Mouse (Mus musculus): ENCODE data around the gene Egfr. TPM values are rescaled to one million over a fixed set of nuclear protein-coding genes. Genes with fewer than 3 reads are reported as not detected.
A peak's percentile ranks its signal among the peaks of the same experiment; 100 is the strongest.

Gene Egfr
- polyA plus RNA-seq, 1 experiment from 2014 or later: 8.3 TPM

DNA sequence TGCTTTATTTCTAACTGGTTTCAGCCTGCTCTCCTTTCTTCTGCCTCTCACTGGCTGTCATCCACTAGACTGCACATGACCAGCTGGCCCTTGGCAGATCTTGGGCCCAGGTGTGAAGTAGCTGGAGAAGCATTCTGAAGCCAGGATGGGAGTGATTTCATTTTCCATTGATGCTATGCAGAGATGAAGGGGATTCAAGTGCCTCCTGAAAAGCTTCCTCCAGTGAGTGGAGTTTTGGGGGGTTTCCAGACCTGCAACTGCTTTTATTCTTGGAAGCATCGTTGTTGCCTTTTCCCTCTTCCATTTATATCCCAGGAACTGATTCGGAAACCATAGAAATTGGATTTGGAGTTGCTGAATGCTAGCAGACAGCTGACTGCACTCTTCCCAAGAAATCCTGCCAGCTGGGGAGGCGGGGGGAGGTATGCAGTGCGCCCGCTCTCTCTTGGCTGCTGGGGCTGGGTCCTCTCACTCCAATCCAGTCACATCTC is 80.0 kb downstream of the Egfr start:
- H3K27ac ChIP-seq (ENCODE audit: low read length): no peak overlapping the region; the same call in 1 of the 2 replicates
- peaks cover 2% of the 10 kb centered on the region; the same call in 1 of the 2 replicates for H3K4me1 ChIP-seq (ENCODE audit: control insufficient read depth, insufficient read depth, low read length)
- no peak overlapping the region for H3K4me3 ChIP-seq (ENCODE audit: low read depth, low read length)
- H3K9me3 ChIP-seq (replicated peaks; ENCODE audit: control insufficient read depth, low read length, poor library complexity, severe bottlenecking): no peaks in the 10 kb centered on the region
- no peaks in the 10 kb centered on the region for H3K27me3 ChIP-seq (ENCODE audit: control insufficient read depth, insufficient read depth, low read depth, low read length)
- peak; percentile 86 for ATAC-seq
- 56% methylated on average over 5 of the region's 5 CpGs for WGBS
- no peak overlapping the region for H3K4me2 ChIP-seq (ENCODE audit: low read length)
- H3K36me3 ChIP-seq (ENCODE audit: control insufficient read depth, insufficient read depth, low read length): no peaks in the 10 kb centered on the region
- no peak overlapping the region for H3K9ac ChIP-seq (ENCODE audit: low read depth, low read length)

DNA sequence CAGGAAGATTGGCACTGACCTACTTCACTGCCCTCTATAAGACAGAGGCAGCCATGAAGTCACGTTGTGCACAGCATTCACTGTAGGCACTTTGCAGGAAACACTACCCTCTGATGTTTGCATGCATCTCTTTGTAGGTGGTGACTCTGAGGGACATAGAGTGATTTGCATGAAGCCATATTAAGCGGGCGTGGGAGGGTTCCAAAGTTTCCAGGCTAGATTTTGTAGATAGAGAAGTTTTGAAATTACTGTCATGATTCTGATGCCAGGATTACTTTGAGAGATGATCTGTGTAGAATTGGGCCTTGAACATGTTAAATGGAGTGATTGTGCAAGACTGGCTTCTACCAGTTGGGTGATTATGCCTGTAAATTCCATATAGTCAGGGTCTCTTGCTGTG is 86.8 kb downstream of the Egfr start:
- no peaks in the 10 kb centered on the region for H3K9me3 ChIP-seq (replicated peaks; ENCODE audit: control insufficient read depth, low read length, poor library complexity, severe bottlenecking)
- H3K27ac ChIP-seq (ENCODE audit: low read length): no peak overlapping the region
- no peaks in the 10 kb centered on the region for H3K36me3 ChIP-seq (ENCODE audit: control insufficient read depth, insufficient read depth, low read length)
- no peaks in the 10 kb centered on the region for H3K4me1 ChIP-seq (ENCODE audit: control insufficient read depth, insufficient read depth, low read length)
- no peaks in the 10 kb centered on the region for H3K27me3 ChIP-seq (ENCODE audit: control insufficient read depth, insufficient read depth, low read depth, low read length)
- no peak for ATAC-seq
- H3K4me2 ChIP-seq (ENCODE audit: low read length): no peak overlapping the region
- no peak overlapping the region for H3K4me3 ChIP-seq (ENCODE audit: low read depth, low read length)
- WGBS: 92% methylated on average over 3 of the region's 3 CpGs
- no peak overlapping the region for H3K9ac ChIP-seq (ENCODE audit: low read depth, low read length)

DNA sequence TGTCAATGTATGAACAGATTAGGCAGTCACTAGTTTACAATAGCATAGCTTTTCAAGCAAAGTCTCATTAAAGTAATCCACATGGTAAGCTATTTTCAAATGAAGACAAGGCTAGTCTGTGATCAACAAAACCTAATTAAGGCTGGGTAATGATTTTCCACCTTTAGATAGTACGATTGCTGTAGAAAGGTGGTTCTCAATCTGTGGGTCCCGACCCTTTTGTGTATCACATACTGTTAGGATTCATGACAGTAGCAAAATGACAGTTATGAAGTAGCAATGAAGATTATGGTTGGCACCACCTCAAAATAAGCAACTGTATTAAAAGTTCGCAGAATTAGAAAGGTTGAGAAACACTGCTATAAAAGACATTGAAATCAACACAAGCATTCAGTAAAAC is 90.9 kb downstream of the Egfr start:
- Histone ChIP-seq H3K27me3 (ENCODE audit: control insufficient read depth, insufficient read depth, low read depth, low read length) (no peaks in the 10 kb centered on the region), H3K36me3 (ENCODE audit: control insufficient read depth, insufficient read depth, low read length) (no peaks in the 10 kb centered on the region), H3K4me3 (ENCODE audit: low read depth, low read length) (no peak overlapping the region), H3K27ac (ENCODE audit: low read length) (no peak overlapping the region), H3K9ac (ENCODE audit: low read depth, low read length) (no peak overlapping the region), H3K9me3 (replicated peaks; ENCODE audit: control insufficient read depth, low read length, poor library complexity, severe bottlenecking) (no peaks in the 10 kb centered on the region), H3K4me2 (ENCODE audit: low read length) (no peak overlapping the region), H3K4me1 (ENCODE audit: control insufficient read depth, insufficient read depth, low read length) (no peaks in the 10 kb centered on the region)
- 91% methylated on average over 3 of the region's 3 CpGs for WGBS
- no peak for ATAC-seq

DNA sequence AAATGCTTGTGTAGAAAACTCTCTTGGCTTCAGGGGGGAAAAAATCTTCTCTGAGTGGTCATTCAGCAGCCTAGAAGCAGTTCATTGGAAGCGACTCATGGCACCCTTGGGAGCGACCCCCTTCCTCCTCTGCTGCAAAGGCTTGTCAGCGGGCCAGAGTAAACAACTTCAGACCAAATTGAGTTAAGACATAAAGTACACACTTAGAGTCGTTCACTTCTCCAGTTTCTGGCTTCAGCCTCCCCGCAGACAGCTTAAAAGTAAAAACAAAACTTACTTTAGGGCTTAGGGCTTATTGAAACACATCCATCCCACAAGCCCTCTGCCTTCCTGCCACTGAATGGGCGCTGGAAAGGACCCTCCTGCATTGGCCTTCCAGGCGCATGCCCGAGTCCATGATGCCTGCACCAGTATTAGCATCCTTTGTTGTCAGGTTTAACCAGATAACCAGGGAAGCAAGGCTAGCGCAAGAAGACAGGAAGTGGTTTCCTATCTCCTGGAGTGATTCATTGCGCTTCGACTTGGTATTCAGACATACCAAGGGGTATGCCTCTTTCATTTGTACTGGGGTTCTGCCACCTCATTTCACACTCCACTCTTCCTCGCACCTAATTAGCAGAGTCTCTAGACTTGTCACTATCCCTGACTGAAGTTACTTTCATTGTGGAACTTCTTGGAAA is 92.0 kb downstream of the Egfr start:
- no peak for ATAC-seq
- Histone ChIP-seq H3K9me3 (replicated peaks; ENCODE audit: control insufficient read depth, low read length, poor library complexity, severe bottlenecking) (no peaks in the 10 kb centered on the region), H3K4me2 (ENCODE audit: low read length) (no peak overlapping the region), H3K27me3 (ENCODE audit: control insufficient read depth, insufficient read depth, low read depth, low read length) (no peaks in the 10 kb centered on the region), H3K27ac (ENCODE audit: low read length) (no peak overlapping the region), H3K4me1 (ENCODE audit: control insufficient read depth, insufficient read depth, low read length) (no peaks in the 10 kb centered on the region), H3K36me3 (ENCODE audit: control insufficient read depth, insufficient read depth, low read length) (no peaks in the 10 kb centered on the region), H3K9ac (ENCODE audit: low read depth, low read length) (no peak overlapping the region), H3K4me3 (ENCODE audit: low read depth, low read length) (no peak overlapping the region)
- 78% methylated on average over 12 of the region's 12 CpGs for WGBS

DNA sequence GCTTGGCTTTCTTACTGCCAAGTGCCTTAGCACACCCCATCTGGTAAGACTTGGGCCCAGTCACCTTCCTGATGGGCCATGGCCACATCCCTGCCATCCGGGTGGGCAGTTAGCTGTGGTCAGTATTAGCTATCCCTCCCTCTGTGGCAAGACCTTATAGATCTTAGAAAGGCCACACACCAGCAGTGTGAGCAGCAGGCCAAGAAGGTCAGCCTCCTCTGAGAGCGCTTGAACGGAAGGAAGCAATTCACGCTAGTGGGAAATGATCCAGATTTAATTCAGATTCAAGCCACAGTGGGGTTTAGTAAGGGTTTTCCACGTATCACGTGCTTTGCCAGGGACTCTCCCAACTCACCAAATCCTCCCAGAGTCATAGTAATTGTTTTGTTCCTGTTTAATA is 96.9 kb downstream of the Egfr start:
- Histone ChIP-seq H3K9ac (ENCODE audit: low read depth, low read length) (no peak overlapping the region), H3K27ac (ENCODE audit: low read length) (no peak overlapping the region), H3K4me1 (ENCODE audit: control insufficient read depth, insufficient read depth, low read length) (no peaks in the 10 kb centered on the region), H3K4me2 (ENCODE audit: low read length) (no peak overlapping the region), H3K4me3 (ENCODE audit: low read depth, low read length) (no peak overlapping the region), H3K27me3 (ENCODE audit: control insufficient read depth, insufficient read depth, low read depth, low read length) (no peaks in the 10 kb centered on the region), H3K36me3 (ENCODE audit: control insufficient read depth, insufficient read depth, low read length) (no peaks in the 10 kb centered on the region), H3K9me3 (replicated peaks; ENCODE audit: control insufficient read depth, low read length, poor library complexity, severe bottlenecking) (no peaks in the 10 kb centered on the region)
- ATAC-seq: no peak
- WGBS: 34% methylated on average over 6 of the region's 6 CpGs

DNA sequence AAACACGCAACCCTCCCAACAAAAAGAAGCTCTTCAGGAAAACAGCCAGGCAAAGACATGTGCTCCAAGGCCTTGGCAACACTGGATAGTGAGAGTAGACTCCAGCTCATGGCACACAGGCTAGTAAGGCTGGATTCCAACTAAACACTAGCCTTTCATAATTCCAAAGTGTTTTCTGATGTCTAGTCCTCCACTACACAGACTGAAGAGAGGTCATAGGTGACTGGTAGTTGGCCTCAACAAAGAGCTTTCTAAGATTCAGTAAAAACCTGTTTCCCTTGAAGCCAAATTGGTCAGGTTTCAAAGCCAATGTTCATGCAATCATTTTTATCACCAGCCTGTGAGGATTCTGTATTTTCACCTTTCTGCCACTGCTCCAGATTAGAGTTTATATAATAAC is 99.4 kb downstream of the Egfr start:
- Histone ChIP-seq H3K27me3 (ENCODE audit: control insufficient read depth, insufficient read depth, low read depth, low read length) (no peaks in the 10 kb centered on the region), H3K9me3 (replicated peaks; ENCODE audit: control insufficient read depth, low read length, poor library complexity, severe bottlenecking) (no peaks in the 10 kb centered on the region), H3K4me2 (ENCODE audit: low read length) (no peak overlapping the region), H3K27ac (ENCODE audit: low read length) (no peak overlapping the region), H3K36me3 (ENCODE audit: control insufficient read depth, insufficient read depth, low read length) (no peaks in the 10 kb centered on the region), H3K4me3 (ENCODE audit: low read depth, low read length) (no peak overlapping the region), H3K4me1 (ENCODE audit: control insufficient read depth, insufficient read depth, low read length) (no peaks in the 10 kb centered on the region), H3K9ac (ENCODE audit: low read depth, low read length) (no peak overlapping the region)
- ATAC-seq: no peak
- 95% methylated on average over 1 of the region's 1 CpGs for WGBS

DNA sequence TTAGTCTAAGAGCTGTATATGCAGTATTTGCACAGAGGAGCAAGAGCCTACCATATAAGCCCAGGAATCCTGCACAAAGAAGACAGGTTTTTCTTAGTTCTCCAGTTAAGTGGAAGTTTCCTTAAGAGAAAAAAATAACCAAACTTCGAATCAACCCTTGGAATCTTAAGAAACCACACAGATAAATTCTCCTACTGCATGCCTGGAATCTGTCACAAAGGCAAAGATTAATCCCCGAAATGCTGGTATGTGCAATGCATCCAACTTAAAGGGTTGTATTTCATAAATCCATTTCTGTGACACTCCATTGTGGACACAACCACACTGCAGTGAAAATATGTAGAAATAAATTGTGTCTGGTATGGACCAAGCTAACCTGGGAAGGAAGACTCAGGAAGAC is 102.1 kb downstream of the Egfr start:
- Histone ChIP-seq H3K9ac (ENCODE audit: low read depth, low read length) (no peak overlapping the region), H3K27ac (ENCODE audit: low read length) (no peak overlapping the region), H3K9me3 (replicated peaks; ENCODE audit: control insufficient read depth, low read length, poor library complexity, severe bottlenecking) (no peaks in the 10 kb centered on the region), H3K4me1 (ENCODE audit: control insufficient read depth, insufficient read depth, low read length) (no peaks in the 10 kb centered on the region), H3K4me3 (ENCODE audit: low read depth, low read length) (no peak overlapping the region), H3K36me3 (ENCODE audit: control insufficient read depth, insufficient read depth, low read length) (no peaks in the 10 kb centered on the region), H3K4me2 (ENCODE audit: low read length) (no peak overlapping the region), H3K27me3 (ENCODE audit: control insufficient read depth, insufficient read depth, low read depth, low read length) (no peaks in the 10 kb centered on the region)
- no peak for ATAC-seq
- 74% methylated on average over 2 of the region's 2 CpGs for WGBS

DNA sequence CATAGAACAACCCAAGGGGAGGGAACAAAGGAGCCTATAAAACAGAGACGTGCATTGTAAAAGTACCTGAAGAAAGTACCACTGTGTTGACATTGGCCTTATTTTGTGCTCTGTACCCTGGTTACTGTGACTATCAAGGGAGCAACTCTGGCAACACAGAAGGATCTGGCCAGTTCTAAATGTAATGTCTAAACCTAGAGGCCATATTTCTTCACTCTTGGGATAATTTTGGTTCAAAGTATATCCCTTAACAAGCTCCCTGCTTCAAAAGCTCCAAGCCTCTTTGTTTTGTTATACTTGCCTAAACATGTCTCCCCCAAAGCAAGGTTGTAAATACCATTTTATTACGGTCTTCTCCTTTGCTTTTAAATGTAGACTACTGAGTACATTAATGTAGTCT is 105.3 kb downstream of the Egfr start:
- Histone ChIP-seq H3K9ac (ENCODE audit: low read depth, low read length) (no peak overlapping the region), H3K27ac (ENCODE audit: low read length) (no peak overlapping the region), H3K4me3 (ENCODE audit: low read depth, low read length) (no peak overlapping the region), H3K27me3 (ENCODE audit: control insufficient read depth, insufficient read depth, low read depth, low read length) (no peaks in the 10 kb centered on the region), H3K36me3 (ENCODE audit: control insufficient read depth, insufficient read depth, low read length) (no peaks in the 10 kb centered on the region), H3K9me3 (replicated peaks; ENCODE audit: control insufficient read depth, low read length, poor library complexity, severe bottlenecking) (no peaks in the 10 kb centered on the region), H3K4me1 (ENCODE audit: control insufficient read depth, insufficient read depth, low read length) (no peaks in the 10 kb centered on the region), H3K4me2 (ENCODE audit: low read length) (no peak overlapping the region)
- ATAC-seq: no peak
- WGBS: 85% methylated on average over 2 of the region's 2 CpGs

DNA sequence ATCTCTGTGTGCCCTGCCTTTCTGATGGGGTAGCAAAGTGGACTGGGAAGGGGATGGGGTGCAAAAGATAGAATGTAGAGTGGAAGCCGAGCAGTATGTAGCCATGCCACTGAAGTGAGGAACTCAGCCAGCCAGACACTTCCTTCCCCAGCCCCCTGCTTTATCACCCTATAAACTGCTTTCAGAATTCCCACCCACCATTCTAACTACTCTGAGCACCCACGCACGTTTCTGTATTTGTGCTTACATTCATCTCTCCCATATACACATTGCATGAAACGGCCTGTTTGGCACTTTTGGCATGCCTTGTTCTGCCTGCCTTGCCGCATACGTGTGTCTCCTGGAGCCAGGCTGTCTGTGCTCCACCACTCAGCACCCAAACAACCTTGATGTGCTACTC is 109.0 kb downstream of the Egfr start:
- Histone ChIP-seq H3K27me3 (ENCODE audit: control insufficient read depth, insufficient read depth, low read depth, low read length) (no peaks in the 10 kb centered on the region), H3K9ac (ENCODE audit: low read depth, low read length) (no peak overlapping the region), H3K27ac (ENCODE audit: low read length) (no peak overlapping the region), H3K4me2 (ENCODE audit: low read length) (no peak overlapping the region), H3K4me1 (ENCODE audit: control insufficient read depth, insufficient read depth, low read length) (no peaks in the 10 kb centered on the region), H3K4me3 (ENCODE audit: low read depth, low read length) (no peak overlapping the region), H3K36me3 (ENCODE audit: control insufficient read depth, insufficient read depth, low read length) (no peaks in the 10 kb centered on the region), H3K9me3 (replicated peaks; ENCODE audit: control insufficient read depth, low read length, poor library complexity, severe bottlenecking) (no peaks in the 10 kb centered on the region)
- ATAC-seq: no peak
- 88% methylated on average over 6 of the region's 6 CpGs for WGBS
